Comparison of ENCODE assay signal across 8 mouse cellular contexts in genomic region chr16:24282194-24282683, GRCm38 (mm10).
A peak's percentile ranks its signal among the peaks of the same experiment; 100 is the strongest.
DNase-seq lines count a peak whose midpoint lies in the region; ATAC-seq and TF ChIP-seq lines count a peak whose summit lies in the region.

No protein-coding gene starts in this region.

- DNase-seq in 3134 (ENCODE audit: extremely low read depth, insufficient read length, low spot score): peak; percentile 48
- peak; percentile 74 for DNase-seq in cerebellum, adult 9-11 months
- peak; percentile 52 for DNase-seq in forelimb bud, embryonic 11.5 days (ENCODE audit: low read depth, low spot score)
- peak; percentile 87 to 88 for DNase-seq in heart, postnatal 10 days
- DNase-seq in kidney, postnatal 36 days: peak; percentile 75 to 78
- DNase-seq in liver, adult 2 months (ENCODE audit: extremely low read depth, low read depth, low spot score): peak; percentile 37
- DNase-seq in urinary bladder, postnatal 25 days (ENCODE audit: low spot score): peak; percentile 60

- H3K4me2 ChIP-seq in neural tube, embryonic 14.5 days (ENCODE audit: low read depth, low read length): no peak overlapping the region

- H3K27me3 ChIP-seq in liver, adult 2 months (ENCODE audit: control insufficient read depth, insufficient read depth, low read length): no peaks in the 10 kb centered on the region
- H3K27me3 ChIP-seq in neural tube, embryonic 14.5 days (ENCODE audit: control insufficient read depth, insufficient read depth, low read length): no peaks in the 10 kb centered on the region

- no peak overlapping the region for H3K4me3 ChIP-seq in liver, adult 2 months (ENCODE audit: insufficient read depth, low read depth, low read length)
- no peak overlapping the region for H3K4me3 ChIP-seq in neural tube, embryonic 14.5 days (ENCODE audit: low read depth, low read length)

- peak; percentile 95 for ATAC-seq in neural tube, embryonic 14.5 days (ENCODE audit: low read depth)

- H3K79me2 ChIP-seq in liver, adult 2 months (ENCODE audit: control insufficient read depth, insufficient read depth, low read length): no peaks in the 10 kb centered on the region

- H3K9ac ChIP-seq in liver, adult 2 months (ENCODE audit: low read depth, low read length): no peak overlapping the region
- H3K9ac ChIP-seq in neural tube, embryonic 14.5 days (replicated peaks; ENCODE audit: low read depth, low read length): no peak overlapping the region

- intact Hi-C loops in heart, postnatal 10 days (cut with DNase I): loop anchor here (5.0 kb wide), 2 partner anchors 110 to 780 kb away; partner anchors contain the start of gene Lpp

- H3K36me3 ChIP-seq in liver, adult 2 months (ENCODE audit: control insufficient read depth, insufficient read depth, low read length): peaks cover 21% of the 10 kb centered on the region
- no peaks in the 10 kb centered on the region for H3K36me3 ChIP-seq in neural tube, embryonic 14.5 days (ENCODE audit: control insufficient read depth, insufficient read depth, low read length)

- no peak for TF ChIP-seq POLR2A in liver, adult 2 months (IDR thresholded peaks at IDR 0.05; ENCODE audit: extremely low read depth, insufficient read depth, low read length)

- H3K27ac ChIP-seq in liver, adult 2 months (replicated peaks; ENCODE audit: insufficient read depth, low read depth, low read length): no peak overlapping the region
- no peak overlapping the region for H3K27ac ChIP-seq in neural tube, embryonic 14.5 days (ENCODE audit: low read depth, low read length)

- TF ChIP-seq CTCF in liver, adult 2 months (IDR thresholded peaks at IDR 0.05; ENCODE audit: low read depth, low read length): peak; percentile 46

- no peaks in the 10 kb centered on the region for H3K9me3 ChIP-seq in neural tube, embryonic 14.5 days (ENCODE audit: control insufficient read depth, low read length)

- 72% methylated on average over 6 of the region's 6 CpGs for WGBS in liver, adult 2 months
- 22% methylated on average over 6 of the region's 6 CpGs for WGBS in neural tube, embryonic 14.5 days

- peaks cover 3% of the 10 kb centered on the region; the same call in 1 of the 2 replicates for H3K4me1 ChIP-seq in liver, adult 2 months (ENCODE audit: control insufficient read depth, insufficient read depth, low read length)
- H3K4me1 ChIP-seq in neural tube, embryonic 14.5 days (ENCODE audit: control insufficient read depth, insufficient read depth, low read length): no peaks in the 10 kb centered on the region

Comparison
In these comparisons a context has a peak if more than half of its experiments do, and no peak if none do; other contexts are left out.
1. DNase-seq: peak in every context shown above with its lines; median percentile 88 in heart, postnatal 10 days; 76 in kidney, postnatal 36 days; 74 in cerebellum, adult 9-11 months; 60 in urinary bladder, postnatal 25 days; 52 in forelimb bud, embryonic 11.5 days; 48 in 3134; 37 in liver, adult 2 months.